Mouse (Mus musculus) frontal cortex, postnatal 36 days (tissue): ENCODE measurements around the gene Kcnn3.

Experiments
- DNase-seq, 2 experiments: peaks; one replicate each; pipeline ENCODE4 v3.0.0; 2022; ENCODE audit warnings: low spot score in 2 of 2

Gene Kcnn3

GRCm38 (mm10) chr3:89519894-89520293 is at the start of gene Kcnn3:
Kcnn3 (plus strand) TSS chr3:89520164.
- DNase-seq, result peak; percentile 84 to 88

GRCm38 (mm10) chr3:89472280-89472679 is 47.7 kb upstream of the Kcnn3 start:
- DNase-seq, result no peak

GRCm38 (mm10) chr3:89473838-89474237 is 46.1 kb upstream of the Kcnn3 start:
- DNase-seq, result no peak

GRCm38 (mm10) chr3:89479055-89479454 is 40.9 kb upstream of the Kcnn3 start:
- DNase-seq, result no peak

- DNase-seq, result no peak
Observed at GRCm38 (mm10) chr3:89481488-89481887, 38.5 kb upstream of the Kcnn3 start.

GRCm38 (mm10) chr3:89482249-89482648 is 37.7 kb upstream of the Kcnn3 start:
- DNase-seq, result no peak

- DNase-seq, result peak; percentile 42 to 51
Observed at GRCm38 (mm10) chr3:89484766-89485524, 35.0 kb upstream of the Kcnn3 start.

- DNase-seq, result no peak
Observed at GRCm38 (mm10) chr3:89486111-89486510, 33.9 kb upstream of the Kcnn3 start.

- no peak for DNase-seq
Observed at GRCm38 (mm10) chr3:89486916-89487702, 32.9 kb upstream of the Kcnn3 start.

- DNase-seq, result no peak
Observed at GRCm38 (mm10) chr3:89490790-89491189, 29.2 kb upstream of the Kcnn3 start.

- no peak for DNase-seq
Observed at GRCm38 (mm10) chr3:89491559-89491958, 28.4 kb upstream of the Kcnn3 start.

GRCm38 (mm10) chr3:89492701-89493151 is 27.2 kb upstream of the Kcnn3 start:
- DNase-seq, result no peak

- DNase-seq, result no peak
Observed at GRCm38 (mm10) chr3:89494630-89495029, 25.3 kb upstream of the Kcnn3 start.

GRCm38 (mm10) chr3:89496366-89496765 is 23.6 kb upstream of the Kcnn3 start:
- no peak for DNase-seq

- DNase-seq, result no peak
Observed at GRCm38 (mm10) chr3:89499696-89500095, 20.3 kb upstream of the Kcnn3 start.

- DNase-seq, result no peak
Observed at GRCm38 (mm10) chr3:89501486-89501885, 18.5 kb upstream of the Kcnn3 start.

- no peak for DNase-seq
Observed at GRCm38 (mm10) chr3:89502551-89502950, 17.4 kb upstream of the Kcnn3 start.

- no peak for DNase-seq
Observed at GRCm38 (mm10) chr3:89508041-89508440, 11.9 kb upstream of the Kcnn3 start.

GRCm38 (mm10) chr3:89510979-89511378 is 9.0 kb upstream of the Kcnn3 start:
- DNase-seq, result peak; percentile 54 to 57

- no peak for DNase-seq
Observed at GRCm38 (mm10) chr3:89511400-89511799, 8.6 kb upstream of the Kcnn3 start.

- no peak for DNase-seq
Observed at GRCm38 (mm10) chr3:89512225-89512624, 7.7 kb upstream of the Kcnn3 start.

GRCm38 (mm10) chr3:89515444-89515843 is 4.5 kb upstream of the Kcnn3 start:
- DNase-seq, result no peak

- DNase-seq, result no peak
Observed at GRCm38 (mm10) chr3:89516321-89516720, 3.6 kb upstream of the Kcnn3 start.
